Mouse (Mus musculus) urinary bladder, postnatal 10 days (tissue): Measurements from ENCODE around the gene Slc38a9.

Experiments used
- DNase-seq: peaks from one replicate; pipeline ENCODE4 v3.0.0; 2022; ENCODE audit warnings: low spot score

The Slc38a9 gene

GRCm38 (mm10) chr13:112770528-112771328, 110.2 kb downstream of the Slc38a9 start:
- DNase-seq: no peak

- DNase-seq: no peak
Measured at GRCm38 (mm10) chr13:112771447-112772208, 111.1 kb downstream of the Slc38a9 start.

GRCm38 (mm10) chr13:112772252-112772651, 111.7 kb downstream of the Slc38a9 start:
- DNase-seq: no peak

GRCm38 (mm10) chr13:112772861-112773260, 112.3 kb downstream of the Slc38a9 start:
- no peak for DNase-seq

- DNase-seq: no peak
Measured at GRCm38 (mm10) chr13:112773991-112774675, 113.6 kb downstream of the Slc38a9 start.

GRCm38 (mm10) chr13:112775856-112776255, 115.3 kb downstream of the Slc38a9 start:
- no peak for DNase-seq

GRCm38 (mm10) chr13:112778407-112778806, 117.9 kb downstream of the Slc38a9 start:
- no peak for DNase-seq

GRCm38 (mm10) chr13:112785305-112785704, 124.8 kb downstream of the Slc38a9 start:
- DNase-seq: no peak

GRCm38 (mm10) chr13:112786142-112786541, 125.6 kb downstream of the Slc38a9 start:
- DNase-seq: no peak

GRCm38 (mm10) chr13:112786942-112787533, 126.5 kb downstream of the Slc38a9 start:
- DNase-seq: no peak
